Mouse (Mus musculus): ENCODE data around the gene Primpol.

The Primpol gene

GRCm38 (mm10) chr8:46559428-46559827 is 57.6 kb downstream of the Primpol start:
- no peak for DNase-seq (ENCODE audit: low spot score)

- peak; percentile 62 for DNase-seq (ENCODE audit: low spot score)
Observed at GRCm38 (mm10) chr8:46552441-46552765, 64.6 kb downstream of the Primpol start.

- DNase-seq (ENCODE audit: low spot score), result peak; percentile 100
Observed at GRCm38 (mm10) chr8:46551615-46552440, 65.2 kb downstream of the Primpol start, which contains the start of gene Cenpu. Cenpu (plus strand) TSS chr8:46552028.

GRCm38 (mm10) chr8:46551029-46551428 is 66.0 kb downstream of the Primpol start:
- DNase-seq (ENCODE audit: low spot score), result no peak

GRCm38 (mm10) chr8:46550058-46550457 is 67.0 kb downstream of the Primpol start:
- no peak for DNase-seq (ENCODE audit: low spot score)

- peak; percentile 30 for DNase-seq (ENCODE audit: low spot score)
Observed at GRCm38 (mm10) chr8:46547245-46547644, 69.8 kb downstream of the Primpol start.

- peak; percentile 69 for DNase-seq (ENCODE audit: low spot score)
Observed at GRCm38 (mm10) chr8:46546431-46547176, 70.4 kb downstream of the Primpol start.

- no peak for DNase-seq (ENCODE audit: low spot score)
Observed at GRCm38 (mm10) chr8:46545854-46546253, 71.2 kb downstream of the Primpol start.

- no peak for DNase-seq (ENCODE audit: low spot score)
Observed at GRCm38 (mm10) chr8:46543662-46544061, 73.3 kb downstream of the Primpol start.

- no peak for DNase-seq (ENCODE audit: low spot score)
Observed at GRCm38 (mm10) chr8:46543191-46543590, 73.8 kb downstream of the Primpol start.

GRCm38 (mm10) chr8:46539701-46540100 is 77.3 kb downstream of the Primpol start:
- DNase-seq (ENCODE audit: low spot score), result peak; percentile 59

GRCm38 (mm10) chr8:46533926-46534325 is 83.1 kb downstream of the Primpol start:
- DNase-seq (ENCODE audit: low spot score), result no peak

- DNase-seq (ENCODE audit: low spot score), result no peak
Observed at GRCm38 (mm10) chr8:46530541-46530940, 86.5 kb downstream of the Primpol start.

- no peak for DNase-seq (ENCODE audit: low spot score)
Observed at GRCm38 (mm10) chr8:46529508-46529907, 87.5 kb downstream of the Primpol start.

GRCm38 (mm10) chr8:46526821-46527220 is 90.2 kb downstream of the Primpol start:
- DNase-seq (ENCODE audit: low spot score), result no peak

- no peak for DNase-seq (ENCODE audit: low spot score)
Observed at GRCm38 (mm10) chr8:46526098-46526497, 90.9 kb downstream of the Primpol start.
